Mouse (Mus musculus) inflammation-experienced regulatory T-cells, adult 6 months (primary cell): Measurements from ENCODE around the gene Vps35l. TPM values are rescaled to one million over a fixed set of nuclear protein-coding genes. Genes with fewer than 3 reads are reported as not detected.

ENCODE experiments used
- ATAC-seq: one replicate; pipeline ENCODE4 v1.8.0; 2017
- polyA plus RNA-seq, 3 experiments: library from polyadenylated mRNA; unstranded; fragments of 100-300 nt; shearing (Covaris generic); gene quantifications; one replicate each; pipeline ENCODE4 v1.2.1; 2017

Vps35l gene
- polyA plus RNA-seq, 3 experiments from 2014 or later = 53.6 to 58.6 (median 55.6) TPM

- no peak for ATAC-seq
These were observed 147.5 kb downstream of the Vps35l start for GRCm38 (mm10) chr7:118887303-118888055.

GRCm38 (mm10) chr7:118889046-118889680 lies 149.1 kb downstream of the Vps35l start:
- no peak for ATAC-seq

Other genes with a start within 250 kb of the Vps35l start
- gene Itpripl2, start 248.3 kb upstream of the Vps35l start, polyA plus RNA-seq = 1 to 10 TPM in 1 of 3 experiments, under 1 TPM in 2; 0.46 to 1.1 (median 0.68) TPM
- gene Coq7, start 206.9 kb upstream of the Vps35l start, polyA plus RNA-seq = 10 to 100 TPM in 2 of 3 experiments, 1 to 10 TPM in 1; 9.3 to 17.3 (median 11.1) TPM
- not detected for gene Tmc7, start 155.5 kb upstream of the Vps35l start, polyA plus RNA-seq
- not detected for gene Tmc5, start 142.9 kb upstream of the Vps35l start, polyA plus RNA-seq
- 10 to 100 TPM; 12.8 to 16.8 (median 14.4) TPM for gene Gde1, start 34.4 kb upstream of the Vps35l start, polyA plus RNA-seq
- gene Ccp110, start 27.7 kb upstream of the Vps35l start, polyA plus RNA-seq = 1 to 10 TPM; 3.5 to 8.4 (median 5.1) TPM
- under 1 TPM in 1 of 3 experiments, not detected in 2; 0.55 TPM for gene Iqck, start 115.5 kb downstream of the Vps35l start, polyA plus RNA-seq
- 10 to 100 TPM; 24.1 to 35.6 (median 31.8) TPM for gene Knop1, start 116.0 kb downstream of the Vps35l start, polyA plus RNA-seq